Mouse (Mus musculus) fat pad, adult 2 months (tissue): ENCODE measurements around the gene Gas1.

Source experiments
- DNase-seq: peaks from one replicate; pipeline ENCODE4 v3.0.0-alpha.2; 2011; ENCODE audit warnings: low read depth, low spot score; ENCODE audit errors: extremely low read depth

Gene Gas1

DNA sequence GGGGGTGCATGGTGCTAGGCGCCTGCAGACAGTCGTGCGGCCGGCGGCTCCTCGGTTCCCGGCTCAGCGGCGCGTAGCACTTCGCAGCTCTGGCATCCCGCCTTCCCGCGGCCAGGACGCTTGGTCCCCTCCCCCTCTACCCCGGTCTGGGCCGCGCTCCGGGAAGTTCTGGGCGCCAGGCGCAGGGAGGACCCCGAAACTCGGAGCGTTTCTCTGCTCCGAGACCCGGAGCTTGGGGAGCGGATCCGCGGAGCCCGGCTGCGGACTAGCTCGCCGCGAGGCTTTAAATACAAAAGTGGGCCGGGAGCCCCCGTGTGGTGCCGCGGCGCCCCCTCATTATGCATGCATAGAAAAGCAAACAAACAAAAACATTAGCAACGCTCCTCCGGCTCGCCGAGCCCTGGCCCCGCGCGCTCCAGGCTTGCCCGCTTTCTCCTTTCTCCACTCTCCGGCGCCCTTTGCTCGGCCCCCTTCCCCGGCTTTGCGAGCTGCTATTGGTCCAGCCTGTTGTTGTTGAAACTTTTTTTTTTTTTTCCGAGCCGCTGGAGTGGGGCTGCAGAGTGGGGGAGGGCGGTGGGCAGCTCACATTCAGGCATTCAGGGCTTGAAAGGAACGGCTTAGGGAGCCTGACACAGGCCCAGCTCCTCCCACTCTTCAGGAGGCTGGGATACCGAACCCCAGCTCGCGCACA, at the start of gene Gas1:
Gas1 (minus strand) TSS at position 260 of the 691 bp plus-strand sequence.
- DNase-seq, result peak; percentile 62

GRCm38 (mm10) chr13:60226251-60226836, 49.2 kb upstream of the Gas1 start:
- no peak for DNase-seq

GRCm38 (mm10) chr13:60225736-60226135, 48.6 kb upstream of the Gas1 start:
- DNase-seq, result peak; percentile 72

DNA sequence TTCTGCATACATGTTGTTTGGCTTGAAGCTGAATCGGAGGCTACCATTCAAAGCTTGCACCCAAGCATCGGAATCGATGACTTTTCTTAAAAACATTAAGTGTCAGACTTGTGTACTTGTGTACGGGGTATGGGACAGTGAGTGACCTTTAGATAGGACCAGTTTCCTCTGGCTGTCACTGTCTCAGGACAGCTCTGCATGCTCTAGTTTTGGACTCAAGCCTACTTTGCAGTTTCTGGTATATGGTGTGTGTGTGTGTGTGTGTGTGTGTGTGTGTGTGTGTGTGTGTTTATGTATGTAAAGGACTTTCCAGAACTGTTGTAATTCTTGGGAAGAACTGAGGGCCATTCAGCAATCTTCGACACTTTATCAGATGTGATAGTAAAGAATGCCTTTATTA, 48.1 kb upstream of the Gas1 start:
- DNase-seq, result no peak

DNA sequence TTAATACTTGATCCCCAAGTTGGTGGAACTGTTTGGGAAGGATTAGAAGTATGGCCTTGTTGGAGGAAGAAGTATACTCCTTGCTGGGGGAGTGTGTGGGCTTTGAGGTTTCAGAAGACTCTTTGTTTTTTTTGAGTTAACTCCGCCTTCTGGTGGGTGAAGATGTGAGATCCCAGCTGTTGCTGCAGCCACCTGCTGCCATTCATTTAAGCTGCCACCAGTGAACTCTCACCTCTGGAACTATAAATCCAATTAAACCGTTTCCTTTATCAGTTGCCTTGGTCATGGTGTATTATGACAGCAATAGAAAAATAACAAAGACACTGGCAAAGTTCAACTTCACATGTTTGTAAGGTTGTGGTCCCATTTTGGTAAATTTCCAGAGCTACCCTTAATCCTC, 46.6 kb upstream of the Gas1 start:
- DNase-seq, result no peak

GRCm38 (mm10) chr13:60222336-60222735, 45.2 kb upstream of the Gas1 start:
- no peak for DNase-seq

DNA sequence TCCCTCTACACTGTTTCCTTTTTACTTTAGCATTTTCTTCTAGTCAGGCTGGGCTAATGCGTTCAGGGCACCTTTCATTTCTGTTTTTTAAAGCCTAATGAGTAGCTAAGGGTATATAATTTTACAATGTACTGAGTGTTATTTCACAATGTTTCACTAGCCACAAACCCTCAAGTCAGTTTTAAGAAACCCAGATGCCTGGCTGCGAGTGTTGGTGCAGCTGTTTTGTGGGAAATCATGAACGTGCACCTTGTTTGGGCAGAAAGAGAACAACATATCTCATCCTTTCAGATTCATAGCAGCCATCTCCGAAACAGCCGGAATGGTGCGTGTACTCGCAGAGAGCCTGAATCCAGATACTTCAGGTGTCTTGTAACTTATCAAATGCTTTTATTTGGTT, 36.7 kb upstream of the Gas1 start:
- DNase-seq, result no peak

- DNase-seq, result peak; percentile 75
Measured at GRCm38 (mm10) chr13:60207135-60207601, 30.0 kb upstream of the Gas1 start.

DNA sequence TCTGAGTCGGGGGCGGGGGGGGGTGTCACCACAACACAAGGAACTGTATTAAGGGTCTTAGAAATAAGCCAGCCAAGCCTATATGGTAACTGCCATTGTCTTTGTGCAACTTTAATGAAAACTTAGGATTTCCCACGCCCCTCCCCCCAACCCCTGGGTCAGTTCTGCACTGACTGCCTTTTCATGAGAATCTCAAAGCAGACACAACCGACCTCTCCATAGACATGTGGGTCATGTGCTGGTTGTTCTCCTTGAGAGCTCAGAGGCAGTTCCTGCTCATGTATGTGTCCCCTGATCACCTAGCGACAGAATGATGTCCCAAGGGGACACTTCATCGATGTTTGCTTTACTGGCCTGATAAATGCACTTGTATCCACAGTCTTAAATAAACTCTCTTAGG, 27.6 kb upstream of the Gas1 start:
- no peak for DNase-seq

- no peak for DNase-seq
Measured at GRCm38 (mm10) chr13:60193273-60193672, 16.1 kb upstream of the Gas1 start.

GRCm38 (mm10) chr13:60189923-60190322, 12.8 kb upstream of the Gas1 start:
- DNase-seq, result no peak

- no peak for DNase-seq
Measured at GRCm38 (mm10) chr13:60188952-60189351, 11.8 kb upstream of the Gas1 start.

DNA sequence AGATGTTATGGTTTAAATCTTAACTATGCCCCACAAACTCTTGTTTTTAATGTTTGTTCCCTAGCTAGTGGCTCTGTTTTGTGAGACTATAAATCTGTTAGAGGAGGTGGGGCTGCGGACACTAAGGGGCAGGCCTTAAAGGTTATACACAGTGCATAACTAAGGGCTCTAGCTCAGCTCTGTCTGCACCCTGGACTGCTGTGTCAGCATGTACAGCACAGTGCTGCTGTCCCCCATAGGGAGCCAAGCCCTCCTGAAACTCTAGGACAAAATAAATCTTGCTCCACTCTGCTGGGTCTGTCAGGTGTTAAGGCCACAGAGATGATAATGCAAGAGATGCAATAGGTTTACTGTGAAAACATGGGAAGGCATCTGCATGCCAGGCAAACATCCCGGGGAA, 10.1 kb upstream of the Gas1 start:
- DNase-seq, result no peak

DNA sequence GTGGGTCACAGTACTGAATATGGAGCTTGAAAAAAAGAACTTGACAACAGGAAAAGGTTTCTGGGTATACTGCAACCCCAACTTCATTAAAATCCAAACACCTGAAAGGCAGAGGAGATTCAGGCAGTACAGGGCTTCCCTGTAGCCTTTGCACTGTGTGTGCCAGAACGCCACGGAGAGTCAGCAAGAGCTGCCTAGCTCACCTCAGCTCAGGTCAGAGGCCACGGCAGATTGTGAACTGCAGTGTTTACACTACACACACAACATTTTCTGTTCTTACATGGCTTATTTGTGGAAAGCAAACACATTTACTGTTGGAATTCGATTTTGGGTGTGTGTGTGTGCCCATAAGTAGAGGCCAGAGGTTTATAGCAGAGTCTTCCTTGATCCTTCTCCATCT, 5.2 kb upstream of the Gas1 start:
- no peak for DNase-seq

DNA sequence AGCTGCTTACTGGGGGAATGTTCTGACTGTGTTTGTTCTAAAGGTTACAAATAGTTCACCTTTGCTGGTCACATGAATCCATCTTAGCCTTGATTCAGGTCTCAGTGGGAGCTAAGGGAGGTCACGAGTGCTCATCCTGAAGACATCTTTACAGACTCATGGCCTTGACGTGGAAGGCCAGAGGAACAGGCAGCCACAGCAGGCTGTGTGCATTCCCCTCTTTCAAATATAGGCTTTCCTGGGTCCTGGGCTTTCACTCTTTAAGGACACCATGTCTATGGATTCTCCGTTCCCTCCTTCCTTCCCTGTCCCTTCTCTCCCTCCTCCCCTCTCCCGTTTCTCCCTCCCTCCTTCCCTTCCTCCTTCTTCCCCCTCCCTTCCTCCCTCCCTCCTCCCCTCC, 2.5 kb upstream of the Gas1 start:
- no peak for DNase-seq

GRCm38 (mm10) chr13:60178416-60178815, 1.3 kb upstream of the Gas1 start:
- DNase-seq, result peak; percentile 46

DNA sequence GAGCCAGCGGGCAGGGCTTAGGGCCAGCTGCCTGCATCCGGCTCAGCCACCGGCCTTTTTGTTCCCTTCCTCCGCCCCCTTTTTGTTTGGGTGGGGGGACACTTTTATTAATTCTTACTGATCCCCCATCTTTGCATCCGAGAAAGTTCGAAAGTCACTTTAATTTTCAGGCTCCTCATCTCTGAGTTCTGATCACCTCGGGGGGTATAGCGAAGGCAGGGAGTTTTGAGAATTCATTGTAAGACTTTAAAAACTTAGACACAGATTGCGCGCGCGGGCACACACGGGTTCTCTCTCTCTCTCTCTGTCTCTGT, 589 bp upstream of the Gas1 start:
- no peak for DNase-seq

DNA sequence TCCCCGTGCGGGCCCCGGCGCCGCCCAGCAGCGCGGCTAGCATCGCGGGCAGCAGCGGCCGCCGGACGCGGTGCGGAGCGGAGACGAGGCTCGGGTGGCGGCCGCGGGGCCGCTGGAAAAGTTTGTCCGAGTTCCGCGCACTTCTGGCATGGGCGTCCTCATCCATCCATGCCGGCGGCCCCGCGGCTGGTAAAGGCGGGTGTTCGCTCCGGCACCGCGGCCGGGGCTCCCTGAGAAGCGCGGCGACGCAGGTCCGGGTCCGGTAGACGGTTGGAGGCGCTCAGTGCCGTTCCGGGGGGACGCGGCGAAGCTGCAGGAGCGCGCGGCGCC, 424 bp downstream of the Gas1 start:
- DNase-seq, result no peak

DNA sequence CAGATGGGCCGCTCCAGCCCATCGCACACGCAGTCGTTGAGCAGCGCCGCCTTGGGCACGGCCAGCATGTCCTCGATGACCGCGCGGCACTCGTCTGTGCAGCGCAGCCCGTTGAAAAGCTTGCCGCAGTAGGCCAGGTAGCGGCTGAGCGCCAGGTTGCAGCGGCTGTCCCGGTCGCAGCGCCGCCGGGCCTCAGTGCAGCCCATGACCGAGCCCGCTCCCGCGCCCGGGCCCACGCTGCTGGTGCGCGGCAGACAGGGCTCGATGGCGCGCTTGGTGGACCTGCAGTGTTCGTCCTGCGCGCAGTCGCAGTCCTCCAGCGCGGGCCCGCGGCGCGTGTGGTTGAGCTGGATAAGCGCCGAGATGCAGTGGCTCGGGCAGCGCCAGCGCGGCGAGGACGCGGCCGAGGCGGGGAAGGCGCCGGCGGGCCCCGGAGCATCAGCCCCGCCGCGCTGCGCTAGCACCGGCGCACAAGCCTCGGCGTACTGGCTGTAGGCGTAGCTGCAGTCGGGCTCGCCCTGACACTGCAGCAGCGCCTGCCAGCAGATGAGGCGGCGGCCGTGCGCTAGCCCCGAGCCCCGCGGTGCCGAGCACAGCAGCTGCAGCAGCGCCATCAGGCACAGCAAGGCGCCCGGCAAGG, 909 bp downstream of the Gas1 start:
- DNase-seq, result no peak

GRCm38 (mm10) chr13:60175490-60176135, 1.6 kb downstream of the Gas1 start:
- DNase-seq, result no peak

DNA sequence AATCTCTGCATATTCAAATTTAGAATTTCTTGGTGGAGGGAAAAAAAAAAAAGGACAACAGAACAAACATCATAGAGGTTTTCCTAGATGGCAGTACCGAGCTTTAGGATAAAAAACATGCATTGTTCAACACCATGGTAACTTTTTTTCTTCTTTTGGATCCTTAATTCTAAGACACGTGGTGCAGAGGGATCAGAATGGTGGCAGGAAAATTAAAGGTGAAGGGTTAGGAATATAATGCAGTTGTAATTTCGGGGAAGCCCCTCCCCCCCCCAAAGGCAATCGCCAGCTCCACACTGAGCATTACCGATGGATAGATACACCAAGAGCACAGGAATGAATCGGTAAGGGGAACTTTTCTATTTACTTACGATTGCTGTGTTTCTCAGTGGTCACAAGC, 2.2 kb downstream of the Gas1 start:
- DNase-seq, result no peak
